Mouse (Mus musculus): ENCODE data around the gene Dpf2.

DNA sequence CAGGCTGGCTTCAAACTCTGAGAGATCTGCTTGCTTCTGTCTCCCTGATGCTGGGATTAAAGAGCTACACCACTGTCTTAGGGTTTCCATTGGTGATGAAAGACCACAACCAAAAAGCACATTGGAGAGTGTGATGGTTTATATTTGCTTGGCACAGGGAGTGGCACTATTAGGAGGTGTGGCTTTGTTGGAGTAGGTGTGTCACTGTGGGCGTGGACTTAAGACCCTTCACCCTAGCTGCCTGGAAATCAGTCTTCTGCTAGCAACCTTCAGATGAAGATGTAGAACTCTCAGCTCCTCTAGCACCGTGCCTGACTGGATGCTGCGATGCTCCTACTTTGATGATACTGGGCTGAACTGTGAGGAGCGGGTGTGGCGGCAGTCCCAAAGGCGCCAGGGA lies 25.7 kb upstream of the Dpf2 start:
- TF ChIP-seq CTCF (IDR thresholded peaks at IDR 0.05; ENCODE audit: extremely low read depth, insufficient read depth, low read length) (no peak), POLR2A (IDR thresholded peaks at IDR 0.05; ENCODE audit: extremely low read depth, insufficient read depth, low read length) (no peak)
